Mouse (Mus musculus) olfactory bulb, adult 2 months (tissue): ENCODE data around the gene Pdzd4.

Experiments used
- CTCF ChIP-seq: fragments of 200-500 bp; IDR thresholded peaks from 2 replicates; pipeline ENCODE4 v1.5.1; 2012; ENCODE audit warnings: low read depth, mild to moderate bottlenecking, low read length, moderate library complexity; ENCODE audit not compliant: insufficient read depth
- POLR2A ChIP-seq: fragments of 200-500 bp; IDR thresholded peaks from 2 replicates; pipeline ENCODE4 v1.6.1; 2012; ENCODE audit warnings: mild to moderate bottlenecking, low read depth, low read length, moderate library complexity; ENCODE audit not compliant: insufficient read depth

DNA sequence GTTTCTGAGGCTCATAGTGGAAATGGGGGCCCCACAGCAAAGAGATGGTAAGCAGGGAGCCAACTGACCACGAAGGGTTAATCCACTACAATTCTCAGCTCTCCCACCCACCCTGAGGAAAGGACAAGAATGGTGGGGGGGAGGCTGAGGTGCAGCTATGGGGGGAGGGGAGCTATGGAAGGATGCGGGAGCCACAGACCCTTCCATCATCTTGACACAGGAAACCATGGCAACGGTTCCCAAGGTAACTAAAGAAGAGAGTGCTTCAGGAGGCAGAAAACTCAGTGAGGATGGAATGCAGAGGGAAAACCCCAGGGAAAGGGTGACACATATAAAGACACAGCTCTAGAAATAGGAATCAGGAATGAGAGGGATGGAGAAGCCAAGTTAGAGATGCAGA lies 39.9 kb upstream of the Pdzd4 start:
- TF ChIP-seq CTCF = no peak
- no peak for TF ChIP-seq POLR2A
